Mouse (Mus musculus) olfactory bulb, adult 2 months (tissue): ENCODE results near the gene Cd68. TPM values are rescaled to one million over a fixed set of nuclear protein-coding genes. Genes with fewer than 3 reads are reported as not detected.
A peak's percentile ranks its signal among the peaks of the same experiment; 100 is the strongest.

Experiments
- H3K27ac ChIP-seq: fragments of 200-500 bp; 2 replicates; pipeline ENCODE4 v1.5.1; 2012; ENCODE audit warnings: low read depth, low read length; ENCODE audit not compliant: insufficient read depth
- H3K4me1 ChIP-seq: fragments of 200-500 bp; 2 replicates; pipeline ENCODE4 v1.6.1; 2012; ENCODE audit warnings: low read length; ENCODE audit not compliant: control insufficient read depth, insufficient read depth
- H3K4me3 ChIP-seq: fragments of 200-500 bp; 2 replicates; pipeline ENCODE4 v1.5.1; 2012; ENCODE audit warnings: mild to moderate bottlenecking, low read depth, low read length, moderate library complexity; ENCODE audit not compliant: insufficient read depth
- CTCF ChIP-seq: fragments of 200-500 bp; IDR thresholded peaks from 2 replicates; pipeline ENCODE4 v1.5.1; 2012; ENCODE audit warnings: low read depth, mild to moderate bottlenecking, low read length, moderate library complexity; ENCODE audit not compliant: insufficient read depth
- POLR2A ChIP-seq: fragments of 200-500 bp; IDR thresholded peaks from 2 replicates; pipeline ENCODE4 v1.6.1; 2012; ENCODE audit warnings: mild to moderate bottlenecking, low read depth, low read length, moderate library complexity; ENCODE audit not compliant: insufficient read depth
- WGBS: fragments of 180-500 bp; shearing (Covaris S2); methylation state at CpG from one replicate; pipeline ENCODE4 v1.1.7; 2018; 5-methylcytosine and 5-hydroxymethylcytosine counted together
- polyA plus RNA-seq: library from polyadenylated mRNA; stranded (reverse); fragments of >200 nt; gene quantifications from 2 replicates; pipeline ENCODE4 v1.2.4, GENCODE M21; 2012; ENCODE audit warnings: low replicate concordance; ENCODE audit not compliant: missing spikeins, insufficient read depth, insufficient read length

Cd68 gene
- polyA plus RNA-seq: not detected in 2 replicates

GRCm38 (mm10) chr11:69665961-69666664 is at the start of gene Cd68:
Gene Cd68 (minus strand): TSS chr11:69666153.
- Histone ChIP-seq H3K4me3 (no peak within 1 kb of the TSS), H3K27ac (no peak within 1 kb of the TSS)
- WGBS: 29% methylated on average over 7 of the region's 7 CpGs

GRCm38 (mm10) chr11:69715482-69715881 is 49.5 kb upstream of the Cd68 start:
- WGBS: 60% methylated on average over 9 of the region's 9 CpGs
- Histone ChIP-seq H3K4me1 (no peaks in the 10 kb centered on the region), H3K27ac (no peak overlapping the region), H3K4me3 (no peak overlapping the region)
- TF ChIP-seq CTCF (0 out of 2 replicates have a peak, but pooled peaks have one; percentile 8), POLR2A (no peak)

More at GRCm38 (mm10) chr11:69665961-69666664, at the start of gene Cd68:
- H3K4me1 ChIP-seq: peaks cover 4% of the 10 kb centered on the region
- no peak for TF ChIP-seq CTCF
- TF ChIP-seq POLR2A: no peak

GRCm38 (mm10) chr11:69714636-69715329 is 48.8 kb upstream of the Cd68 start:
- Histone ChIP-seq H3K27ac (no peak overlapping the region), H3K4me1 (no peaks in the 10 kb centered on the region), H3K4me3 (no peak overlapping the region)
- TF ChIP-seq CTCF (no peak), POLR2A (no peak)
- WGBS: 83% methylated on average over 18 of the region's 18 CpGs

- no peaks in the 10 kb centered on the region for H3K4me1 ChIP-seq
- TF ChIP-seq CTCF (no peak), POLR2A (no peak)
- 90% methylated on average over 20 of the region's 20 CpGs for WGBS
- no peak overlapping the region for H3K4me3 ChIP-seq
- H3K27ac ChIP-seq: no peak overlapping the region
These were observed 47.2 kb upstream of the Cd68 start for GRCm38 (mm10) chr11:69712954-69713672.

- WGBS: 91% methylated on average over 2 of the region's 2 CpGs
- TF ChIP-seq CTCF (no peak), POLR2A (no peak)
These were observed 45.1 kb upstream of the Cd68 start for GRCm38 (mm10) chr11:69711082-69711481.

GRCm38 (mm10) chr11:69710470-69710869 is 44.5 kb upstream of the Cd68 start:
- WGBS: 85% methylated on average over 3 of the region's 3 CpGs
- TF ChIP-seq POLR2A (no peak), CTCF (no peak)

More at GRCm38 (mm10) chr11:69711082-69711481, 45.1 kb upstream of the Cd68 start:
- no peak overlapping the region for H3K27ac ChIP-seq
- no peak overlapping the region for H3K4me3 ChIP-seq
- H3K4me1 ChIP-seq: peaks cover 6% of the 10 kb centered on the region

GRCm38 (mm10) chr11:69709554-69710446 is 43.8 kb upstream of the Cd68 start:
- no peak for TF ChIP-seq POLR2A
- no peak for TF ChIP-seq CTCF
- no peak overlapping the region for H3K4me3 ChIP-seq
- WGBS: 70% methylated on average over 11 of the region's 11 CpGs
- peaks cover 6% of the 10 kb centered on the region for H3K4me1 ChIP-seq
- H3K27ac ChIP-seq: no peak overlapping the region

More at GRCm38 (mm10) chr11:69710470-69710869, 44.5 kb upstream of the Cd68 start:
- Histone ChIP-seq H3K27ac (no peak overlapping the region), H3K4me3 (no peak overlapping the region), H3K4me1 (peaks cover 6% of the 10 kb centered on the region)
